Mouse (Mus musculus) spleen, postnatal 10 days (tissue): ENCODE data around the gene Schip1.

ENCODE experiments used
- DNase-seq, 2 experiments: peaks; one replicate each; pipeline ENCODE4 v3.0.0; 2021 to 2022; ENCODE audit warnings: low spot score in 2 of 2

Schip1 gene

DNA sequence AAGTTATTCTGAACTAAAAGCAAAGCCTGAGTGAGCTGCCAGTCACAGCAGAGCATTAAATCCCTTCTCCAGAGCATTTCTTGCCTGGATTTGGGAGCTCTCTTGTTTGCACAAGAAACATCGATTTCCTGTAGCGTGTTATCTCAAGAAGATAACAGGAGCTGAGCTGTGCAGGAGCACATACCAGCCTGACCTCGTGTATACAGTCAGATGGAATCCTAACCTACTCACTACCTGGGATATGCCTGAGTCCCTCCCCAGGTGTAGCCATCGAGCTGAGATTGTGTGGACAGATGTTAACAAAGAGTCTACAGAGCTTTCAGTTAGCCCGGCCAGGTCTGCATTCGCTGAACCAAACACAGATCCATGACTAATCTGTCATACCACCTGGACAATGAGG is 494.1 kb downstream of the Schip1 start:
- no peak for DNase-seq

DNA sequence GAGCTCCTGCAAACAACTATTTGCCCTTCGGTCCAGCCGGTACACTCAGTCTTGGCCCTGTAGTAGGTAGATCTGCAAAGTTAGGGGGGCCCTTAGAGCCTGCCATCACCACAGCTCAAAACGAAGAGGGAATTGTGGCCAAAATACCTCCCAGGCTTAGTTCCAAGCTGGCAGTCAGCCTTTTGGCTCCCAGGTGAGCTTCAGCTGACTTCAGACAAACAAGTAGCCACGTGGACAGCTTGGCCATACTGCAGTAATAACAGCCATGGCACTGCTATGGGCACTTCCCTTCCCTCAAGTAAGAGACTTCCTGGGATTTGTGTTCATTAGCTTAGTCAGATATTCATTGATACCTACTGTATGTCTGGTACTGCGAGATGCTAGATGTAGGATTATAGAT is 495.5 kb downstream of the Schip1 start:
- no peak for DNase-seq

DNA sequence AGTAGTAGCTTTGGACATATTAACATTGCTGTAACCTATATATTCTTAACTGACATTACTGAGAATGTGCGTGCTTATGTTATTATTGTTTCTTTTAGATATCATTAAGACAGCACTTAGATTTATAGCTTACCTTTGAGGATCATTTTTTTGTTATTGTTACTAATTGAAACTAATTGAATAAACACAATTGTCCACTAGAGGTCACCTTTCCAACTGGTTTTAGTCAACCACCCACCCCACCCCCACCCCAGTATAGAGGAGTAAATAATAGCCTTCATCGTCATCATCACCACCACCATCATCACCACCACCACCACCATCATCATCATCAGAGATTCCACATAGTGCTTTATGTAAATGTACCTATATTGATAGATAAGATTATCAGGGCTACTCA is 498.2 kb downstream of the Schip1 start:
- no peak for DNase-seq

GRCm38 (mm10) chr3:68563922-68564321 is 499.3 kb downstream of the Schip1 start:
- no peak for DNase-seq

GRCm38 (mm10) chr3:68564978-68565674 is 500.5 kb downstream of the Schip1 start:
- no peak for DNase-seq

GRCm38 (mm10) chr3:68565675-68566055 is 501.1 kb downstream of the Schip1 start:
- no peak for DNase-seq

- no peak for DNase-seq
These were observed 503.0 kb downstream of the Schip1 start for GRCm38 (mm10) chr3:68567581-68567980.

- no peak for DNase-seq
These were observed 503.5 kb downstream of the Schip1 start for GRCm38 (mm10) chr3:68568149-68568548.

DNA sequence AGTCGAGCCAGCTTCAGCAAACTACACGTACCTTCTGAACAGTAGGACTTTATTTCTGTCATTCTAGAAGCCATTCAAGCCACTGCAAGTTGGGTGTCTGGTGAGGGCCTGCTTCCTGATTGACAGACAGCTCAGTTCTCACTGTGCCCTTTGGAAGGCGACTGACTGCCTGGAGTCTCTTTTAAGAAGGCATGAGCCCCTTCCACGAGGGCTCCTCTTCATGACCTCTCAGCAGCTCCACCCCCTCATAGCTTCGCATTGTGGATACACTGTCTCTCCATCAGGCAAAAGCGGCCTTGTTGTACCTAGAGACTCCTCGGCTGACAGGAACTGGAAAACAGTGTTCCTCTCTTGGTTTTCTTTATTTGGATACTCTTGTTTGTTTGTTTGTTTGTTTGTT is 504.1 kb downstream of the Schip1 start:
- DNase-seq = no peak

DNA sequence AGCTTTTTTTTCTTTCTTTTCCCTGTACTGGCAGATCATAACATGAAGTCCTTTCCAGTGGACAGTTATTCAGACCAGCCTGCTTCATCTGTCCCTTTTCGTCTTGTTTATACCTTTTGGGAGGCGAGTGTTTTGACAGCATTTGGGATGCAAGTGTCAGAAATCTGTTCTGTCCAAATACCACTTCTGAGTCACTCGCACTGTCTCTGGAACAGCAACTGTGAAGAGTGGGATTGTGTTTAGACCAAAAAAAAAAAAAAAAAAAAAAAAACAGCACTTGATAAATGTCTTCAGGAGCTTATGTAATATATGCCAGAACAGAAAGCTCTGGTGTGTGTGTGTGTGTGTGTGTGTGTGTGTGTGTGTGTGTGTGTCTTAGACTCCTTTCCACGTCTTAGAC is 505.7 kb downstream of the Schip1 start:
- no peak for DNase-seq

DNA sequence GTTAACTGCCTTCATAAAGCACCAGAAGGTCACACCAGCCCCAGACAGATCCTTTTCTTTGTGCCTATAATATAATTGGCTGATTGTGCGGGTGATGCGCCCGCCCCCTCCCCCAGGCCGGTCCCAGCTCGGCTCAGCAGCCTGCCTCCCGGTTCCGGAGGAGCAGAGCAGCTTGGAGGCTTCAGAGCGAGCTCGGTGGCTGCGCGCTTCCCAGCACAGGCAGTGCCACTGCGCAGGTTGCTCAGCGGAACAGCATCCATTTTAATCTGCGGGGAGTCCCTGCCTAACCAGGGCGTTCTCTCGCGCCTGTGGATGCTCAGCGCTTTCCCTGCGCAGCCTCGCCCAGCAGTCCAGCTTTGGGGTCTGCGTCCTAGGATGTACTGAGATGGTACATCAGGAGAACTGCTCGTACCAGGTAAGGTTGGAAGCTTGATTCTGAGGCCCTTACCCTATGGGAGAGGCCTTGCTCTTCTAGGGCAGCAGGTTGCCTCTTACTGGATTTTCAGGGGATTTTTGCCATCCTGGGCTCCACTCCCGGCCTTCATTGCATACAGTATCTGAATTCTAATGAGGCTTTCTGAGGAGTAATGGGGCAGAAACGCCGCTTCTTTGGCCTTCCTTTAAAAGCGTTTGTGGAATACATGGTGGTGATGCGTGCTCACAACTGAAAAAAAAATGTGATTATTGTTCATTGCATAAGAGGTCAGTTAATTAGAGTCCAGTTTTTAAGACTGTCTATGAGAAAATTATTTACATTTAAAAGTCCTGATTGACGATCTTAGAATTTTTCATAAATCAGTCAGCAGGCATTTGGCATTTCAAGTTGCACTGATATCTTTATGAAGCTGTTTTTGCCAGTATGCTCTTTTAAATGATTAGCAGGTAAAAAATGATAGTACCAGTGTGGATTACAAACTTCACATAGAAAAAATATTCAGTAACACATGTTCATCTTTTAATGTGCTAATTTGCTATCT is 507.9 kb downstream of the Schip1 start:
- no peak for DNase-seq

- DNase-seq = no peak
These were observed 508.6 kb downstream of the Schip1 start for GRCm38 (mm10) chr3:68573226-68573624.

DNA sequence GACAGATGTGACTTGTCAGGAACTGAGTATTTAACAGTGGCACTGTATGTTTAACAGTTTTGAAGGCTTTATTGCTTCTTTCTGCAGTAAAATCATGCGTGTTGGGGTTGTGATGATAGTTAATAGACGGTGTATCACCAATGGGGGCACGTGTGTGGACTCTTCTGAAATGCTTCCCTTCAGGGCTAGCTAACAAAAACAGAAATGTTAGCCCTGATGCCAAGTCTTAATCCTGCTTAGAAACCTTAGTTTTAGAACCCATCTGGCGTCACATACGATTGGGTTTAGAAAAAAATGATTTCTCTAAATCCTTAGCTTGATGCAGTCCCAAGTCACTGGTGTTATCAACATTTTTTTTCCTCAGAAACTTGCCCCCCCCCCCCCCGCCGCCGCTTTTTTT is 509.5 kb downstream of the Schip1 start:
- DNase-seq = no peak

DNA sequence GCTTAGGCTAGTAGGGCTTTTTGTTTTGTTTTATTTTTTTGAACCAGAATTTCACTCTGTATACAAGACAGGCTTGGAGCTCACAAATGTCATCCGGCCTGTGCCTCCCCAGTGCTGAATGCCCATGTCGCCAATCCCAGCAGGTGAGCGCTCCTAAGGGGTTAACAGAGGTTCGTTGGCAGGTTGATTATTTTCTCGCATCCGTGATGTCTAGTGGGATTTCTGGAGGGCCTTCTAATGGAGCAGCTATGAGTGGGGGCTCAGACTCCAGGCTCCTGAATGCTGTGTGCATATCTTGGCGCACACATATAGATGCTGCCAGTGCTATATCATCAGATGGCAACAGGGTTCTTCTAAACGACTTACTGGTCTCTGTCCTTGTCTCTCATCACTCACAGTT is 510.0 kb downstream of the Schip1 start:
- no peak for DNase-seq

- no peak for DNase-seq
These were observed 511.2 kb downstream of the Schip1 start for GRCm38 (mm10) chr3:68575636-68576340.

GRCm38 (mm10) chr3:68576431-68576830 is 511.8 kb downstream of the Schip1 start:
- no peak for DNase-seq

GRCm38 (mm10) chr3:68576948-68577347 is 512.3 kb downstream of the Schip1 start:
- no peak for DNase-seq

GRCm38 (mm10) chr3:68581591-68581990 is 517.0 kb downstream of the Schip1 start:
- no peak for DNase-seq

DNA sequence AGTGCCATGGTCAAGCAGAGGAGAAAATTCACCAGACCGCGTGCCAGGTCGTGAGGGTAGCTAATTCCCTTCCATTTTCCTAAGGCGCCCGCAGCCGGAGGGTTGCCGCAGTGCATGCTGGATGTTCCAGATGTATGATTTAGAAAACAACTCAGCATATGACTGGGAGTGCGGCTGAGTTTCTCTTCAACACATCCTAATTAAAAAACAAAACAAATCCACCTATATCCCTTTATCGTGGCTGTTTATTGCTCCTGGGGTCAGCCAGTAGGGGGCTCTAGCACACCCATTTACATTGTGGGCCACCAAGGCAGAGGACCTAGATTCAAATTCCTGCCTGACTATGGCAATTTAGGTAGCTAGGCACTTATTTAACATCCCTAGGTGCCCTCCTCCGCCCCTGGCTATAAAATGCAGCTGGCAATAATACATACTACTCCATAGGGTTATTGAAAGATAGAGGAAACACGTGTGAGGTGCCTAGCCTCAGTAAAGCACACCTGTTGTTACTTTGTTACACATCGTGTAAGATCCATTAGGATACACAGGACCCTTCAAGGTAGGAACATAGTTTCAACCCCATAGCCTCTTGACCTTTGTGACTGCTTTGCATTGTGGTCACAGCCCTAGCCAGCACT is 517.6 kb downstream of the Schip1 start:
- no peak for DNase-seq

GRCm38 (mm10) chr3:68583031-68583693 is 518.6 kb downstream of the Schip1 start:
- DNase-seq = no peak

DNA sequence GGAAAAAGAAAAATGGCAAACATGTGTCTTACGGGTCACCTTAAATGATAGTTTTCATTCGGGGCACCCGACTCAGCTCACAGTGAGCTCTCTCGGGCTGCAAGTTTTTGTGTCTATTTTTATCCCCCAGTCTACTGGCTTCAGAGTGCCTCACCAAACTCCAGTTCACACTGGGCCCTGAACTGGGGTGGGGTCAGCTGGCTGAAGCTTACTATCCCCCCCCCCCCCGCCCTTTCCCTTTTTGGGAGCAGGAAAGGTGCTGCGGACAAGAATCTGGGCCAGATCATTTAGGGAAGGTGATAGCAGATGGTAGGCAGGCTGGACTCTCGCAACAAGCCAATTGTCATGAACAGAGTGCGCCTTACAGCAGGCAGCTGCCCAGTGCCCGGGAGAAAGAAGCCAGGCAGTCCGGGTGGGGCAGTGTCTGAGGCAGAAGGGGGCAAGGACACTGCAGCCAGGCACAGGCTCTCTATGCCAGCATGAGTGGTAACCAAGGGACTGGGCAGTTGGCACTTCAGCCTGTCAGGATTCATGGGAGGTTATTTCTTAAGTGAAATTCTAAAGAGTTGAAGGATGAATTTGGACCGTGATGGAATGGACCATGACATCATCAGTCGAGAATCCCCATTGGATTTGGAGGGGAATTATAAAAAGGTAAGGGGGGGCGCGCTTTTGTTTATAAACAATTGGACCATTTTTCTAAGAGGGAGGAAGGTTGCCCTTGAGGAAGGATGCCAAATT is 519.3 kb downstream of the Schip1 start:
- no peak for DNase-seq
